Comparison of ENCODE assay signal across 10 mouse cellular contexts in genomic region chr4:38031371-38031770, GRCm38 (mm10).
"Had no signal": no experiment of that assay in that cellular context is flagged by ENCODE, and none has a peak within 500 bp of the region (broad histone marks: within the 10 kb centered on the region; RNA-seq: fewer than 3 reads in every experiment).

No protein-coding gene starts in this region.

- ATAC-seq: lung, postnatal 0 days; midbrain, embryonic 13.5 days had no signal

- H3K27ac ChIP-seq: limb, embryonic 10.5 days; liver, embryonic 15.5 days; midbrain, embryonic 13.5 days had no signal

- H3K9me3 ChIP-seq: limb, embryonic 10.5 days; liver, embryonic 15.5 days; midbrain, embryonic 13.5 days had no signal

- H3K4me1 ChIP-seq: limb, embryonic 10.5 days; liver, embryonic 15.5 days; midbrain, embryonic 13.5 days had no signal

- DNase-seq: kidney, adult 8-10 months; kidney, postnatal 25 days; lung, adult 2 months; lung, postnatal 36 days; thymus, postnatal 36 days had no signal

- H3K27me3 ChIP-seq: liver, embryonic 15.5 days; midbrain, embryonic 13.5 days had no signal

- H3K36me3 ChIP-seq: limb, embryonic 10.5 days; liver, embryonic 15.5 days; midbrain, embryonic 13.5 days had no signal

- H3K4me2 ChIP-seq: liver, embryonic 11.5 days; liver, embryonic 15.5 days; midbrain, embryonic 13.5 days had no signal

- H3K4me3 ChIP-seq: limb, embryonic 10.5 days; liver, embryonic 15.5 days; midbrain, embryonic 13.5 days had no signal

- H3K9ac ChIP-seq: liver, embryonic 15.5 days; midbrain, embryonic 13.5 days had no signal
